Mouse (Mus musculus) cortical plate, adult 2 months (tissue): ENCODE measurements around the gene Aldh16a1. TPM values are rescaled to one million over a fixed set of nuclear protein-coding genes. Genes with fewer than 3 reads are reported as not detected.
A peak's percentile ranks its signal among the peaks of the same experiment; 100 is the strongest.

Experiments used
- H3K27ac ChIP-seq: fragments of 200-500 bp; 2 replicates; pipeline ENCODE4 v1.5.1; 2012; ENCODE audit warnings: low read length, control low read depth, inconsistent platforms; ENCODE audit not compliant: insufficient read depth
- H3K4me1 ChIP-seq: fragments of 200-500 bp; 2 replicates; pipeline ENCODE4 v1.6.1; 2011; ENCODE audit warnings: low read length; ENCODE audit not compliant: control insufficient read depth, insufficient read depth
- H3K4me3 ChIP-seq: fragments of 200-500 bp; 2 replicates; pipeline ENCODE4 v1.5.1; 2011; ENCODE audit warnings: mild to moderate bottlenecking, low read length, control low read depth; ENCODE audit not compliant: insufficient read depth
- CTCF ChIP-seq: fragments of 200-500 bp; IDR thresholded peaks from 2 replicates; pipeline ENCODE4 v1.5.1; 2011; ENCODE audit warnings: mild to moderate bottlenecking, control low read depth, low read length; ENCODE audit not compliant: insufficient read depth; ENCODE audit errors: extremely low read depth
- POLR2A ChIP-seq: fragments of 200-500 bp; IDR thresholded peaks from 2 replicates; pipeline ENCODE4 v1.6.1; 2011; ENCODE audit warnings: mild to moderate bottlenecking, low read length, control low read depth; ENCODE audit not compliant: insufficient read depth; ENCODE audit errors: extremely low read depth
- polyA plus RNA-seq: library from polyadenylated mRNA; depleted of rRNA; stranded (reverse); fragments of >200 nt; gene quantifications from 2 replicates; pipeline ENCODE4 v1.2.3, GENCODE M21; 2012; rRNA removed

Gene Aldh16a1
- polyA plus RNA-seq, result 8.1 and 10.3 TPM in 2 replicates

DNA sequence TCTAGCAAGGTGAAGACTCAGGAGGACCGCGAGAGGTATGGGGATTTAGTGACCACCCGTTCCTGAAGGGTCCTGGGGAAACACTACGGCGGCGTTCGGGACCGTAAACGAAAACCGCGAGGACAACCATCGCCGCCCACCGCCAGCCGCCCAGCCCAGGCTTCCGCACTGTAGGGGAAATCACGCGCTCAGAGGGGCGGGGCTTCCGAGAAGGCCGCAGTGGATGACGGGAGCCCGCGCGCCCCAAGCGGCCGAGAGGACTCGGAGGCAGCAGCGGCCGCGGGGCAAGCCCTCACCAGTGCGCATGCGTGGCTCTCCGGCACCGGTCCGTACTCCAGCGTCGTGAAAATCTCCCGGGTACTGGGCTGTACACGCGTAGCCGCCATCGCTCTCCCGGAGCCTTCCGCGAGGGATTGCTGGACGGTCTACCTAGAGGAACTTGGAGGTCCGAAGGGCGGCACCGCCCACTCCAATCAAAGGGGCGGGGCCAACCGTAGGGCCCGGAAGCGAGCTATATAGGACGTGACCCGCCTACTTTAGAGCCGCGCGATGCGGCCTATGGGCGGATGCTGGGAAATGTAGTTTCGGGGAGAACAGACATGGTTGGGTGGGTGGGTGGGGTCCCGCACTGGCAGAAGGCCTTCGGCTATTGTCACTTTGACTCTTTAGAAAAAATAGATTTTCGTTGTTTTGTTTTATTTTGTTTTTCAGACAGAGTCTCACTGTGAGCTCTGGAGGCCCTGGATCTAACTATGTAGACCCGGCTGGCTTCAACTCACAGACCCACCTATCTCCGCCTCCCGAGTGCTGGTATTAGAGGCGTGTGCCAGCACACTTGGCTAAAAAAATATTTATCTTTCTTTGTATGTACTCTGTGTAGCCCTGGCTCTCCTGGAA lies at the start of gene Aldh16a1, which contains the start of gene Pih1d1:
Gene Aldh16a1 (minus strand): TSS at position 489 of the 897 bp plus-strand sequence.
Gene Pih1d1 (plus strand): TSS at position 208 of the 897 bp plus-strand sequence.
- Histone ChIP-seq H3K4me3 (peak within 1 kb of the TSS; percentile 88), H3K27ac (peak within 1 kb of the TSS; percentile 96)
- TF ChIP-seq CTCF, result 0 out of 2 replicates have a peak, but pooled peaks have one; percentile 0
- TF ChIP-seq POLR2A, result peak; percentile 89

DNA sequence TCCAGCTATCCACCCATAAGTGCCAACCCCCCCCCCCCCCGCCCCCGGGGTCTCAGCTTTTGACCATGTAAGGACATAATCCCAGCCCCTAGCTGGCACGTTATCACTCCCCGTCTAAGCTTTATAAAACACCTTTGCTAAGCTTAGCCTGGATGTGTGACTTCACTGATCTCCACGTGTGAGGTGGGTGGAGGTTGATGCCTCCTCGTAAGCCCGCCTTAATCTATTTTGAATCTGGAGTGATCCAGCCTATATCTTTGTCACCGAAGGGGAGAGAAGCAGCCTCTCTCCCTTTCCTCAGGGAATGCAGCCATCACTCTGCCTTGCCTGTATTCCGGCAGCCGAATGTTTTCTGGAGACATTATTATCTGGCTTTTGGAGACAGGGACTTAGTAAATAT lies 48.3 kb upstream of the Aldh16a1 start:
- Histone ChIP-seq H3K4me1 (peaks cover 2% of the 10 kb centered on the region; the same call in 1 of the 2 replicates), H3K27ac (0 out of 2 replicates have a peak overlapping the region, but pooled peaks have one; percentile 63), H3K4me3 (no peak overlapping the region)
- TF ChIP-seq POLR2A (peak; percentile 63; the same call in 1 of the 2 replicates), CTCF (no peak)

More for the DNA sequence above, at the start of gene Aldh16a1, which contains the start of gene Pih1d1:
- H3K4me1 ChIP-seq, result peaks cover 2% of the 10 kb centered on the region; the same call in 1 of the 2 replicates

GRCm38 (mm10) chr7:45198961-45199360 lies 44.6 kb upstream of the Aldh16a1 start:
- TF ChIP-seq POLR2A (no peak), CTCF (no peak)
- H3K27ac ChIP-seq, result peak overlapping the region; percentile 9; the same call in 1 of the 2 replicates
- 0 out of 2 replicates have a peak, but pooled peaks cover 2% of the 10 kb centered on the region for H3K4me1 ChIP-seq
- H3K4me3 ChIP-seq, result no peak overlapping the region

- Histone ChIP-seq H3K4me1 (0 out of 2 replicates have a peak, but pooled peaks cover 2% of the 10 kb centered on the region), H3K27ac (peak overlapping the region; percentile 9; the same call in 1 of the 2 replicates), H3K4me3 (no peak overlapping the region)
- TF ChIP-seq CTCF (peak; percentile 92), POLR2A (no peak)
Observed at GRCm38 (mm10) chr7:45198435-45198834, 44.1 kb upstream of the Aldh16a1 start.

- TF ChIP-seq POLR2A, result no peak
- no peak for TF ChIP-seq CTCF
- Histone ChIP-seq H3K4me3 (no peak overlapping the region), H3K4me1 (0 out of 2 replicates have a peak, but pooled peaks cover 2% of the 10 kb centered on the region), H3K27ac (peak overlapping the region; percentile 16; the same call in 1 of the 2 replicates)
Observed at GRCm38 (mm10) chr7:45196994-45197393, 42.6 kb upstream of the Aldh16a1 start.

GRCm38 (mm10) chr7:45196176-45196535 lies 41.8 kb upstream of the Aldh16a1 start:
- TF ChIP-seq CTCF, result no peak
- TF ChIP-seq POLR2A, result no peak
- no peak overlapping the region for H3K4me3 ChIP-seq
- H3K4me1 ChIP-seq, result 0 out of 2 replicates have a peak, but pooled peaks cover 2% of the 10 kb centered on the region
- H3K27ac ChIP-seq, result no peak overlapping the region

DNA sequence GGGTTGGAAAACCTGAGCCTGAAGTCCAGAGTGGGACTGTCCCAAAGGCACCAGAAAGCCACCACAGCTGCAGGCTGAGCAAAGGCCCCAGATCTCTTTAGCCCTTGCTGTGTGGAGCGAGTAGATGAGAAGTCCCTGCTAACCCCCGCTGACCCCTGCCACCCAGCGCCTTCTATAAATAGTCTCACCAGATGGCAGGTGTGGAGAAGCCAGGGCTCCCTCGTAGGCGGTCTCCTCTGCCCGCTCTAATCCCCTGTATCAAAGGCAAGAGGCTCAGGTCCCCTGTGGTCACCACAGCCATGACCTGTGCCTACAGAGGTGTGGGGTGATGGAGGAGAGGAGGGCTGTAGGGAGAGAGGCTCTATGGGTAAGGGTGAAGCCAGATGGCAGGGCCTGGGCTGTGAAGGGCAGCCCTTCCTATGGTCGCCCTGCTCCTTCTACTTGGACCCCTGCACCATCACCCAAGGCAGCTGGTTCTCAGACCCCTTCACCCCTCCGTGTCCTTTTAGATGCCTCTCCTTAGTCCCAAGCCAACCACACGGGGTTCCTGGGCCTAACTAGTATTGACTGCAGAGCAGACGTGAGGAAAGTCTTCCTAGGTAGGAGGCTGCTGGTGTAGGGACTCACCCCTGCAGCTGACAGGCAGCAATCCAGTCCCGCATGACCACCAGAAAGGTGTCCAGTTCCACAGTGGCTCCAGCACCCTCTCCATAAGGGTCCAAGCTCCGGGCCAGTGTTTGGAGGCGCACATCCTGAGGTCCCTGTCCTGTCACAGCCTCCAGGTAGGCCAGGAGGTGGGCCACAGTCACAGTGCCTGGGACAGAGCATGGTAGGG lies 41.2 kb upstream of the Aldh16a1 start:
- H3K4me3 ChIP-seq, result no peak overlapping the region
- H3K27ac ChIP-seq, result no peak overlapping the region
- no peak for TF ChIP-seq CTCF
- H3K4me1 ChIP-seq, result 0 out of 2 replicates have a peak, but pooled peaks cover 2% of the 10 kb centered on the region

GRCm38 (mm10) chr7:45193871-45194785 lies 39.7 kb upstream of the Aldh16a1 start:
- TF ChIP-seq POLR2A (no peak), CTCF (no peak)
- Histone ChIP-seq H3K4me1 (0 out of 2 replicates have a peak, but pooled peaks cover 2% of the 10 kb centered on the region), H3K27ac (no peak overlapping the region), H3K4me3 (no peak overlapping the region)

DNA sequence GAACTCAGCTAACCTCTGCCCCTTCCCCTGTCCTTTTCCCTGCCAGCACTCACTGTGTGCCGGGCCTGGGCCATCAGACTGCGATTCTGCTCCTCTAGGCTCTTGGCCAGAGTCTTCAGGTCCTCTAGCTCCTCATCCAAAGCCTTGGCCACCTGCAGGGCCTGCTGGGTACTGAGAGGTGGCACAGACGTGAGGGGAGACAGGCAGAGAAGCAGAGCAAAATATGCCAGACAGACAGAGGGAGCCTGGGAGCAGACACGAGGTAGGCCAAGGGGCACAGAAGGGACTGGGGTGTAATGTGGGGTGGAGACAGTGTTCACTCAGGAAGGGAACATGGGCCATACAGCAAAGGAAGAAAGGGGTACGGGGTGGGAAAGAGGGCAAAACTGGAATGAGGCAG lies 39.0 kb upstream of the Aldh16a1 start:
- Histone ChIP-seq H3K4me1 (peaks cover 2% of the 10 kb centered on the region; the same call in 1 of the 2 replicates), H3K4me3 (no peak overlapping the region), H3K27ac (no peak overlapping the region)
- TF ChIP-seq CTCF (no peak), POLR2A (no peak)
